Mouse (Mus musculus) kidney, postnatal 36 days (tissue): ENCODE results near the gene Ddo.

Source experiments
- DNase-seq, 2 experiments: peaks; one replicate each; pipeline ENCODE4 v3.0.0; 2021 to 2022; ENCODE audit warnings: mixed read lengths in 2 of 2

Gene Ddo

GRCm38 (mm10) chr10:40719062-40719461 lies 89.3 kb downstream of the Ddo start:
- peak in 1 of 2 experiments; percentile 26 for DNase-seq

DNA sequence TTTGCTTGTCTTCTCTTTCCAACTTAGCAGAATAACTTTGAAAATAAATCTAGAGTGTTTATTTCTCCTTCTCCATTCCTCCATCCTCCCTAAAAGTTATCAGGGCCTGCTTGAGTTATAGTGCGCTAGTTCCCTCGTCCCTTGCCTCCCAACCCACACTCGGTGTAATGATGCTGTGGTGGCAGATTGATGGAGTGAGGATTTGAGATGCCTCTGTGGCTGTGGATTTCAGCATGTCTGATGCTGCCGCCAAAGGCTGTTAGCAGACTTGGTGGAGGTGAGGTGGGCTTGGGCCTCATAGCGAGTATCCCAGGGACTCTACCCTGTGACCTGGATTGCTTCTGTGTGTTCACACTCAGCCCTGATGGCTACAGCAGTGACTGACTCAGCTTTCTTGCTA lies 91.1 kb downstream of the Ddo start:
- no peak for DNase-seq

DNA sequence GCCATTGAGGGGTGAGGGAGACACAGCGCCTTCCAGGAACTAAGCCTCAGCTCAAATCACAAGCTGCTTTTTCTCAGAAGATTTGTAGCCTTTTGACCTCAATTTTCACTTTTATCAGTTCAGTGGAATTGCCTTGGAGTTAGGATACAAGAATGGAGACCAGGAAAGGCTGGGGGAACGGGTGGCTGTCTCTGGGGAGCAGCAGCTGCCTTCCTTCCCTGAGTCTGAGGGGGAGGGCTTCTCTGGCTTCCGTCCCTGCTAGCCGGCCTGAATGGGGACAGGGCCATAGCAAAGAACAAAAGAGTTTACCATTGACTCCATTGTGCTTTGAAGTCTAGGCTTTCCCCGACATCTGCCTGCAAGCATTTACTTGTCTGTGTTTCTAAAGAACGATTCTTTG lies 94.5 kb downstream of the Ddo start:
- DNase-seq, result peak in 1 of 2 experiments; percentile 27

DNA sequence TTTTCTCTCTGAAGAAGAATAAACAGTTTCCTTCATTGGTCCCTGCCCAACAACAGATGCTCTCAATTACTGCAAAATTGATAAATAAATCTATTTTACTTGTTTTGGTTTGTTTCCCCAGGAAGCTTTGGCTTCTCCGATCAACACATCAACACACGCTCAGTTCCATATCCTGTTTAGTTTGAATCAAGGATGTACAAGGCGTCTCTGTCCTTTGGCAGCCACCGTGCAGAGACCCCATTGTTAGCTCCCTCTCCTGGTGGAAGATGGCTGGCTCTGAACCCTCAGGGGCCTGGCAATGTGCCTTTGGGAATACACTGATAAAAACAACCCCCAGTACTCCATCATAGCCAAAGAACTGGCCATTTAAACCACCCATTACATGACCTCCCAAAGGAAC lies 95.3 kb downstream of the Ddo start:
- peak in 1 of 2 experiments; percentile 37 for DNase-seq

GRCm38 (mm10) chr10:40725471-40725870 lies 95.7 kb downstream of the Ddo start:
- DNase-seq, result no peak

GRCm38 (mm10) chr10:40726288-40726902 lies 96.6 kb downstream of the Ddo start:
- DNase-seq, result no peak

GRCm38 (mm10) chr10:40726989-40727388 lies 97.2 kb downstream of the Ddo start:
- DNase-seq, result no peak

- no peak for DNase-seq
These were observed 100.4 kb downstream of the Ddo start for GRCm38 (mm10) chr10:40730200-40730599.
